11 mouse cellular contexts compared by ENCODE assay signal in the genomic region with DNA sequence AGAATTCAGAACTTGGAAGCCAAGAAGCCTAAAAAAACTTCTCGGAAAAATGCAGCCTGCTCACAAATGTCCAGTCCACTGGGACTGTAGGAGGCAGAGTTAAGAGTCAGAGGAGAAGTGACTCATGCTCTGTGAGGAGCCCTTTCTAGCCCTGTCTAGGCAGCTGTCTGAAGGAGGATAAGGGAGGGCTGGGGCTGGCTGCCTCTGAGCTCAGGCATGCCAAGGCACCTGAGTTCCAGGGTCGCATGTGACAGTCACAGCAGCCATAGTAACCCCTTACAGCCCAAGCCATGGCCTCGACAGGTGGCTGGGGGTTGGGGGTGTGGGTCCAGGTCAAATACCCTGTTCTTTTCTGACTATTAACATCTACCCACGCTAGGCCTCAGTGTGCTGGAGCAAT. TPM values are rescaled to one million over a fixed set of nuclear protein-coding genes. Genes with fewer than 3 reads are reported as not detected.
DNase-seq lines count a peak whose midpoint lies in the region; ATAC-seq and TF ChIP-seq lines count a peak whose summit lies in the region.
"Had no signal": no experiment of that assay in that cellular context is flagged by ENCODE, and none has a peak within 500 bp of the region (broad histone marks: within the 10 kb centered on the region; RNA-seq: fewer than 3 reads in every experiment).

No protein-coding gene starts in this region.

- H3K4me2 ChIP-seq in hindbrain, embryonic 16.5 days (ENCODE audit: low read length), result no peak overlapping the region
- H3K4me2 ChIP-seq in heart, postnatal 0 days (ENCODE audit: low read depth, low read length), result no peak overlapping the region
- H3K4me2 ChIP-seq in hindbrain, embryonic 14.5 days (replicated peaks), result no peak overlapping the region
- H3K4me2 ChIP-seq: midbrain, embryonic 15.5 days had no signal

- peaks cover 60% of the 10 kb centered on the region for H3K36me3 ChIP-seq in hindbrain, embryonic 10.5 days
- no peaks in the 10 kb centered on the region for H3K36me3 ChIP-seq in hindbrain, embryonic 16.5 days (ENCODE audit: control insufficient read depth, insufficient read depth, low read length)
- H3K36me3 ChIP-seq in heart, postnatal 0 days (replicated peaks; ENCODE audit: control insufficient read depth, insufficient read depth, low read length), result peaks cover 33% of the 10 kb centered on the region
- H3K36me3 ChIP-seq in hindbrain, embryonic 14.5 days (replicated peaks; ENCODE audit: control insufficient read depth, insufficient read depth), result no peaks in the 10 kb centered on the region; the same call in 1 of the 2 replicates
- H3K36me3 ChIP-seq: midbrain, embryonic 15.5 days had no signal

- TF ChIP-seq CTCF in heart, postnatal 0 days (IDR thresholded peaks at IDR 0.05; ENCODE audit: low read depth), result no peak

- no peak for DNase-seq in hindbrain, embryonic 10.5 days (ENCODE audit: low spot score)
- DNase-seq in urinary bladder, postnatal 4 days (ENCODE audit: low spot score in 2 of 2), result peak; percentile 35 to 60
- DNase-seq in urinary bladder, postnatal 25 days (ENCODE audit: low spot score), result no peak
- DNase-seq in heart, postnatal 0 days (ENCODE audit: low spot score), result peak; percentile 35
- DNase-seq in retina, postnatal 1 day, result no peak
- DNase-seq in hindbrain, embryonic 14.5 days (ENCODE audit: low spot score), result no peak
- DNase-seq: cerebellum, postnatal 14 days had no signal

- no peak for ATAC-seq in hindbrain, embryonic 16.5 days
- peak; percentile 81 for ATAC-seq in heart, postnatal 0 days (ENCODE audit: insufficient read depth, low read depth)
- no peak for ATAC-seq in megakaryocyte progenitor cell, adult 5-6 weeks (replicated peaks; ENCODE audit: poor library complexity)
- ATAC-seq in hindbrain, embryonic 14.5 days (ENCODE audit: low FRiP score), result no peak
- ATAC-seq: inflammation-experienced regulatory T-cells, adult 6 months; midbrain, embryonic 15.5 days had no signal

- no peak overlapping the region for H3K9ac ChIP-seq in hindbrain, embryonic 16.5 days (ENCODE audit: low read depth, low read length)
- H3K9ac ChIP-seq in heart, postnatal 0 days (replicated peaks; ENCODE audit: low read depth, low read length), result no peak overlapping the region
- H3K9ac ChIP-seq in hindbrain, embryonic 14.5 days, result no peak overlapping the region
- H3K9ac ChIP-seq: midbrain, embryonic 15.5 days had no signal

- 0 out of 2 replicates have a peak, but pooled peaks cover 3% of the 10 kb centered on the region for H3K4me1 ChIP-seq in hindbrain, embryonic 10.5 days (replicated peaks)
- H3K4me1 ChIP-seq in hindbrain, embryonic 16.5 days (ENCODE audit: control insufficient read depth, insufficient read depth, low read depth, low read length), result no peaks in the 10 kb centered on the region
- H3K4me1 ChIP-seq in heart, postnatal 0 days (ENCODE audit: control insufficient read depth, insufficient read depth), result no peaks in the 10 kb centered on the region
- no peaks in the 10 kb centered on the region for H3K4me1 ChIP-seq in hindbrain, embryonic 14.5 days (replicated peaks; ENCODE audit: control insufficient read depth, insufficient read depth, low read length)
- H3K4me1 ChIP-seq: midbrain, embryonic 15.5 days had no signal

- peak overlapping the region; percentile 62; the same call in 1 of the 2 replicates for H3K27ac ChIP-seq in hindbrain, embryonic 10.5 days
- no peak overlapping the region for H3K27ac ChIP-seq in hindbrain, embryonic 16.5 days (ENCODE audit: low read depth, low read length)
- H3K27ac ChIP-seq in heart, postnatal 0 days (ENCODE audit: low read depth), result peak overlapping the region; percentile 53
- no peak overlapping the region for H3K27ac ChIP-seq in hindbrain, embryonic 14.5 days
- H3K27ac ChIP-seq: midbrain, embryonic 15.5 days had no signal

- no peak for TF ChIP-seq EP300 in heart, postnatal 0 days (IDR thresholded peaks at IDR 0.05; ENCODE audit: low read depth)

- no peaks in the 10 kb centered on the region for H3K27me3 ChIP-seq in hindbrain, embryonic 10.5 days (ENCODE audit: insufficient read depth, poor library complexity, severe bottlenecking)
- H3K27me3 ChIP-seq in hindbrain, embryonic 16.5 days (replicated peaks; ENCODE audit: control insufficient read depth, insufficient read depth, low read length), result no peaks in the 10 kb centered on the region
- H3K27me3 ChIP-seq in heart, postnatal 0 days (ENCODE audit: control insufficient read depth, insufficient read depth, low read length), result no peaks in the 10 kb centered on the region
- no peaks in the 10 kb centered on the region for H3K27me3 ChIP-seq in hindbrain, embryonic 14.5 days (ENCODE audit: control insufficient read depth, insufficient read depth, low read length)
- H3K27me3 ChIP-seq: midbrain, embryonic 15.5 days had no signal

- no peak overlapping the region for H3K4me3 ChIP-seq in hindbrain, embryonic 10.5 days
- H3K4me3 ChIP-seq in hindbrain, embryonic 16.5 days (ENCODE audit: low read length), result no peak overlapping the region
- H3K4me3 ChIP-seq in heart, postnatal 0 days (ENCODE audit: low read depth, low read length), result no peak overlapping the region
- no peak overlapping the region for H3K4me3 ChIP-seq in hindbrain, embryonic 14.5 days (replicated peaks; ENCODE audit: low read length)
- H3K4me3 ChIP-seq: midbrain, embryonic 15.5 days had no signal

- no peaks in the 10 kb centered on the region for H3K9me3 ChIP-seq in hindbrain, embryonic 10.5 days
- no peaks in the 10 kb centered on the region for H3K9me3 ChIP-seq in hindbrain, embryonic 16.5 days (ENCODE audit: control insufficient read depth, low read length)
- H3K9me3 ChIP-seq in heart, postnatal 0 days (replicated peaks; ENCODE audit: control insufficient read depth, low read length), result no peaks in the 10 kb centered on the region
- H3K9me3 ChIP-seq in hindbrain, embryonic 14.5 days (ENCODE audit: control insufficient read depth, low read length), result no peaks in the 10 kb centered on the region
- H3K9me3 ChIP-seq: midbrain, embryonic 15.5 days had no signal

- 78% methylated on average over 4 of the region's 4 CpGs for WGBS in hindbrain, embryonic 10.5 days
- 67% methylated on average over 4 of the region's 4 CpGs for WGBS in hindbrain, embryonic 16.5 days
- WGBS in heart, postnatal 0 days, result 48% methylated on average over 4 of the region's 4 CpGs
- WGBS in hindbrain, embryonic 14.5 days, result 78% methylated on average over 4 of the region's 4 CpGs

RNA-seq across cellular contexts. Expression of a gene that starts 57.5 kb away (rescaled TPM):
- 2.1 and 2.3 TPM in 2 replicates for polyA plus RNA-seq in hindbrain, embryonic 10.5 days (2016; fragmentation: Nextera tagmentation; extraction: Ambion mirVana)
- 2.6 and 3.8 TPM in 2 replicates for polyA plus RNA-seq in hindbrain, embryonic 16.5 days (2015; fragmentation: Nextera tagmentation; extraction: Ambion mirVana)
- 0.27 TPM in 1 of 2 replicates, not detected in the other for total RNA-seq in heart, postnatal 0 days (2014; rRNA removed; ENCODE audit: low replicate concordance)
- polyA plus RNA-seq in heart, postnatal 0 days (2015; fragmentation: Nextera tagmentation; extraction: Ambion mirVana), result 0.64 and 1.4 TPM in 2 replicates
- 0.07 and 1.5 TPM in 2 replicates for total RNA-seq in megakaryocyte progenitor cell, adult 5-6 weeks (2015)
- total RNA-seq in megakaryocyte progenitor cell, adult 5-6 weeks (2017), result 0.20 and 0.21 TPM in 2 replicates
- 3.4 and 3.5 TPM in 2 replicates for polyA plus RNA-seq in hindbrain, embryonic 14.5 days (2014; fragmentation: Nextera tagmentation; extraction: Ambion mirVana)

Comparison
In these comparisons a context has a peak if more than half of its experiments do, and no peak if none do; other contexts are left out.
1. DNase-seq: peak in urinary bladder, postnatal 4 days (2 of 2) and heart, postnatal 0 days (single experiment); none in hindbrain, embryonic 10.5 days (single experiment), urinary bladder, postnatal 25 days (single experiment), retina, postnatal 1 day (single experiment) and hindbrain, embryonic 14.5 days (single experiment).
2. H3K27ac ChIP-seq: peak in hindbrain, embryonic 10.5 days (single experiment) and heart, postnatal 0 days (single experiment); none in hindbrain, embryonic 16.5 days (single experiment) and hindbrain, embryonic 14.5 days (single experiment).